Mouse (Mus musculus) layer of hippocampus, adult 9-10 months (tissue): ENCODE measurements around the gene Bcar3.

Experiments
- DNase-seq: peaks from one replicate; pipeline ENCODE4 v3.0.0; 2022; ENCODE audit warnings: low spot score

The Bcar3 gene

DNA sequence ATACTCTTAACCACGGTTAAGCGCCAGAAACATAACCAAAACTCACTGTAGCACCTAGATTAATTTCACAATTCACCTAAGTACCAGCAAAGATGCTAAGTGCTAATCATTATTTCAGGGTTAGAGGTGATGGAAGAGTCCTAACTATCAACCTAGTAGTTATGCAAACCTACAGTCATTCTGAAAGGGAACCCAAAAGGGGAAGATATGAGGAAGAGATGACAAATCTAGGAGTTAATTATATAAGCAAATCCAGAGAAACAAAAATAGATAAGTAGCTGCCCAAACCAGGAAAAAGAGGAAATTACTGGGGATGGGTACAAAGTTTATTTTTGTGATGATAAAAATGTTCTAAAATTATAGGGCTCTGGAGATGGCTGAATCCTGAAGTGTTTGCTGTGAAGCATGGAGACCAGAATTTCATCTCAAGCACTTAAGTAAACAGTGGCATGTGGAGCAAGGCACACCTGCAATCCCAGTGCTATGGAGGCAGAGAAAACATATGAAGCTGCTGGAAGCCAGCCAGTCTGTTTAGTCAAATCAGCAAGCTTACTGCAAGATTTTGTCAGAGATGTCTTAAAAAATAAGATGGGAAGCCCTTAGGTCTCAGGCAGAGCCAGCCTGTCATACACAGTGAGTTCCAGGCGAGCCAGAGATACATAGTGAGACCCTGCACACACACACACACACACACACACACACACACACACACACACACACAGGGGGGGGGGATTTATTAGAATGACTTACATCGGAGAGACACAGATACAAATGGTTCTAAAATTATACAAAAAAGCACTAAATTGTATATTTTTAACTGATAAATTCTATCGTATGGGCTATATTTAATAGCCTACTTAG is 279.7 kb downstream of the Bcar3 start:
- DNase-seq = no peak

DNA sequence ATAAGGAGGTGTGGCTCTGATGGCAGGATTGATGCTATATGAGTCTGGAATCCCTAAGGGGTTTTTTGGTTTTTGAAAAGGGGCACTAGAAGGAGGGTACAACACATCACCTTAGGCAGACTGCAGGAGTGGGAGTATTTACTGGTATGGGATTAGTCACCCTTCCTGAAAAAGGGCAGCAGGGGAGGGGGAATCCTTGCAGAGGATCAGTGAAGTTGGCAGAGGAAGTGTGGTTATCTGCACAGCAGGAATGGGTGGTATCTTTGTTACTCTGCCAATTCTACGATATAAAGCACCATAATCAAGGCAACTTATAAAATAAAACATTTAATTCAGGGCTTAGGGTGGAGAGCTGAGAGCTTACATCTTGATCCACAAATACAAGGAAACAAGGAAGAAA is 281.0 kb downstream of the Bcar3 start:
- DNase-seq = no peak

DNA sequence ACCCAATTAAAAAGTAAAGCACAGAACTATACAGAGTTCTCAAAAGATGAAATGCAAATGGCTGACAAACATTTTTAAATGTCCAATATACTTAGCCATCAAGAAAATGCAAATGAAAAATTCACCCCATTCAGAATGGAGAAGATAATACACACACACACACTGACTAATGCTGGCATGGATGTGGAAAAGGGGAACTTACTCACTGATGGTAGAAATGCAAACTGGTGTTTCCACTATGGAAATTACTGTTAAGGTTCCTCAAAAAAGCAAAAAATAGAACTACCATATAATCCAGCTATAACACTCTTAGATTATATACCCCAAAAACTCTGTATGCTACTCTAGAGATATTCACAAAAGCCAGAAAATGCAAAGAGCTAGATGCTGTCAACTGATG is 283.4 kb downstream of the Bcar3 start:
- no peak for DNase-seq
